Mouse (Mus musculus) lung, postnatal 14 days (tissue): ENCODE data around the gene Arid1b.

Experiments used
- DNase-seq: peaks from one replicate; pipeline ENCODE4 v3.0.0; 2021

The Arid1b gene

DNA sequence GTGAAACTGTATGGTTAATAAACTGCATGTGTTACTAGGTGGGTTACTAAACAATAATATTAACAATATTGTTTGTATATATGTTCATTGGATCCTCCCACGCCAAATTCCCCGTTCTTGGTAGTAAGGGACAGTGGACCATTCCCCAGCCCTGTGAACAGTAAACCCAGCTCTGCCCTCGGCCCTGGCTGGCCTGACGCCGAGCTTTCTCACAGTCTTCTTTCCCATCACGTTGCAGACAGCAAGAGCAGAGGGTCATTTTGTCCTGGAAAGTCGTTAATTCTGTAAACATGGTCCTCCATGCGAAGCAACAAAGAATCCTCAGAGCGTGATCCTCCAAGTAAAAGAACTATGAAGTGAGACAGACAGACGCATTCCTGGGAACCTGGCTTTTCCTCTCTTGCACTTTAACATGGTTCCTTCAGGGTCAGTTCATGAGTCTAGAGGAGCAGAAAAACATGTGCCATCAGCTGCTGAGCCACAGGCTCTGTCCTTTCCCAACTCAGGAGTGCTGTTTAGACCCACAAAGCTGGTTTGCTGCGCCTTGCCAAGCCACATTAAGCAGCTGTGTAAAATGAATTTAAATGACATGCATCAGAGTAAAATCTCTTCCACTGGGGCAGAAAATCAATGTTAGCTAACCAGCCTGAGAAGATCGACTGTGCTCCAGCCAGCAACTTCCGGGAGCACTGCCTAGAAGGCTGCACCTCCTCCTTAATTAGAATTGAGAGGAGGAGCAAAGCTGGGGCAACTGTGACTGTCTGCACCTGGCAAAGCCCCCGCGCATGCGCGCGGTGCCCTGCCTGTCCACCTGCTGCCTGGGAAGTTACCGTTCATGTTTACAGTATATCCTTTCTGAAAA, 301.2 kb downstream of the Arid1b start:
- DNase-seq = peak; percentile 58

DNA sequence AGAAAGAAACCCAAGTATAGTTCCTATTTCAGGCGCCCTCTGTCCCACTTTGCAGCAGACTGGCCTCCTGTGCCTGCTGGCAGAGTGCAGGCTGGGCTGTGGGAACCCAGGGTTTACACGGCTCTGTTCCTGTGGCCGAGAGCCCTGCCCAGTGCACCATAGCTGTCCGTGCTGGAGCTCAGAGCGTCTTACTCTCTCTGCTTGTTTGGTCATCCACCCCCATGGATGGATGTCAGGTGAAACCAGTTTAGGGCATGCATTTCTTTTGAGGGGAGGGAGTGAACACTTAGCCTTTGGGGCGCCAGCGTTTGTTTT, 301.8 kb downstream of the Arid1b start:
- DNase-seq = no peak

DNA sequence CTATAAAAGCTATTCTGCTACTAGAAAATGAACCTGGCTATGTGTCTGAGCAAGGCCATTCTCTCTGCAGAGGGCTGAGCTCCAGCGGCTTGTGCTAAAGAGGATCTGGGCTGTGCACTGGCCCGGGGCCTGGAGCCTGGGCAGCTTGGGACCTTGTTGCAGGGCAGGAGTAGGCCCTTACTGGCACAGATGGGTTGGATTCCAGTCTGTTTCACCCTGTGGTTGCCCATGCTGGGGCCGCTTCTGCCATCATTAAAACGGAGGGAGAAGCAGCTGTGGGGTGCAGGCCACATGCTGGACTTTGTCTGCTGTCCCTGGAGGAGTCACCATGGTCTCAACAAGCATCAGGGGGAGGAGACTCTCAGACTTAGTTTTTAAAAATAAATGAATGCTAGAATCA, 303.4 kb downstream of the Arid1b start:
- DNase-seq = no peak

DNA sequence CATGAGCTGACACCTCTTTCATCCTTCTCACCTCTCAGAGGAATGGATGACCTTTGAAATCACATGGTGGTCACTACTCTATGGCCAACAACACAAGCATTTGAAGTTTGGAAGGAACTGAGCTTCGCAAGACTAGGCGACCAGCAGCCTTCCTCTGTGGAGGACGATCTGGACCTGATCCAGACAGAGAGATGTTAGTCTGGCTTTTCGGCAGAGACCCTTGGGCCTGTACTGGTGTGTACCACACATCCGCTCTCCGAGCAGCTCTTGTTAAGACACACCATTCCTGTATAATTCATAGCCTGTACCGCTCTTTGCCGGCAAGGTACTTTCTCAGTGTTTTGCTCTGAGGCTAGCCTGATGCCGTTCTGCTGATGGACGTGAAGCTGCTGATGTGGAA, 303.9 kb downstream of the Arid1b start:
- DNase-seq = no peak

DNA sequence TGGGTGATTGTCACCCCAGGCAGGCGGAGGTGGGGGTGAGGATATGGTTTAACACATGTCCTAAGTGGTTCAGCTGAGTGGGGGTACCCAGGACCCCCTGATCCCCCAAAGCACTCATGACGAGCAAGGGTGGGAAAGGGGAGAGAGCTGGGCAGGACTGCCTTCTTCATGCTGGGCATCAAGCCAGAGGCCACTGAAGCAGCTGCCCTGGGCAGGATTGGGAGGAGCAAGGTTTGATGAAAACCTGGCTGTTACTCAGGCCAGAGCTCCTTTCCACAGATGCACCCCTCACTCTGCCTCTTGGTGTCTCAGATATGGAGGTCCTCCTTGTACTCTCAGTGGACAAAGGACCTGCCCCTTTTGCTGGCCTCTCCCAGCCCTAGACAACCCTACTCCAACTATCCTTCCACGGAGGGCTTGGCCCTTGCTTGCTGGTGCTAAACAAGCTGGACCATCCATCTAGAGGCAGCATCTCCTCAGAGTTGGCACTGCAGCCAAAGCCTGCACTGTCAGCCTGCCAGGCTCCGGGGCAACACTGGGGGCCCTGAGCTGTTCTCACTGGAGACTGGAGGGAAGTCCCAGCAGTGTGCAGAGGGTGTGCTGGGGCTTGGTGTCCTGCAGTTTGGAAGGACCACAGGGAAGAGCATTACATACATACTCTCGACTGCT, 304.9 kb downstream of the Arid1b start:
- DNase-seq = no peak

DNA sequence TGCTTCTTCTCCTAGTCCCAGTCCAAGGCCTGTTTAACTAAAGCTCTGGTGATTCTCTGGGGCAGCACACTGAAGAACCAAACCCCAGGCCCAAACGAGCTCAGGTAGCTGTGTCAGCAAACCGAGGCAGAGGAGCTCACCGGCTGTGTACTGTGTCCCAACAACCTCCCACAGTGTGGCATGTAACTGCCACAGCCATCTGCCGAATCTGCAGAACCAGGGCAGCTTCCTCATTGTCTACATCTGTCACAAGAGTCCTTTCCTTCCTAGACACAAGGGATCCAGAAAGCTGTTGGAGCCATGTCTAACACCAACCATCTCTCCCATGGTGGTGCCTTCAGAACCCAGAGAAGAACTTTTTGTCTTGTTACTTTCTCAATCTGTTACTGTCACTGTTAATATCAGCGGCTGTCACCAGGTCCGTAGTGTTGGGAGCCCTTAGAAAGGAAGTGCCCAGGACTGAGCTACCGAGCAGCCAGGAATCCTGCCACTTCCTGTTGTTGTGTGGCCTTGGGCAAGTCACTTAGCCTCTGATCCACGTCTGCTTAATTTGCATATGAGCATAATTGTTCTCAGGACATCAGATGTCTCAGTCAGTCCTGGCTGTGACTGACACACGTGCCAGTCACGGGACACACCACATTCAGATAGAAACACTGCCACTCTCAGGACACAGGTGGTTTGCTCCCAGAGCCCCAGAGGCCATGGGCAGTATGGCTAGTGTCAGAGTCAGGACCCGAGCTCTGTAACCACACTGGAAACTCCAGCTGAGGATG, 309.0 kb downstream of the Arid1b start:
- DNase-seq = no peak

DNA sequence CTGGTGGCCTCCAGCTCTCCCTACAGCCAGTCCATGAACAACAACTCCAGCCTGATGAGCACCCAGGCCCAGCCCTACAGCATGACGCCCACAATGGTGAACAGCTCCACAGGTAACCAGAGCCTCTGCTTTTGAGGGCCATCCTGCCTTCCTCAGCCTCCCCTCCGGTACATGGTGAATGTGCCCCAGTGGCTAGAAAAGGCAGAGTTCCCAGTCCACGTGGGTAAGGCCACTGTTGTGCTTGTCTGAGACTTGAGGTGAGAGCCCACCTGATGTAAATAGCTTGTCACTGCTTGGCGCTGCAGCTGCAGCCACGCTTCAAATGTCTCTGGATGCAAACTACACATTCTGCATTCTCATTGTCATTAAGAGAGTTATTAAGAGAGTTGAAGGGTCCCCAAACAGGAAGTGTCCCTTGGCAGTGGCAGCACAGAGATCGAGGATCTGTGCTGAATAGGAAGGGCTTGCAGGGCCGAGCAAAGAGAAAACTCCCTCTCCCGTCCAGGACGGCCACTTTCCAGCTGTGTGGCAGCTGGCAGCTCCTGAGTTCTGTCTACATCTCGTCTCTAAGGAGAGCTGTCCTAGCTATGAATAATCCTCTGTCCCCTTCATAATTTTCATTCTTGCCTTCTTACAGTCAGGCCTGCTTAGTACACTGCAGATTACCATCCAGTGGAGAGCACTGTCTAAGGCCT, 311.8 kb downstream of the Arid1b start:
- DNase-seq = no peak

DNA sequence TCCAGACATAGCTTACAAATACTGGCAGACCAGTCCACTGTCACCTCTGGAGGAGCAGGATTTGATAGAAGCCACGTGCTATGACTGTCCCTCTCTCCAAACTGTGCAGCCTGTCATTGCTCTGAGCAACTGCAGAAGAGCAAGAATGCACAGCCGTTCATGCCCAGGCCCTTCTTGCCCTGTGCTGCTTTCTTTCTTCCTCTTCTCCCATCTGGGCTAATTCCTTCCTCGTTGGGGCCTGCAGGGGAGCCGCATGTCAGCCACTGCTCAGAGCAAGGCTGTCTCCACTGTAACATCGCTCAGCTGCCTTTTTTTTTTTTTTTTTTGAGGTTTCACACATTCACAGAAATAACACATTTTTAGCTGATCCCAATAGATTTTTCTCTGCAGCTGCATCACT, 315.8 kb downstream of the Arid1b start:
- no peak for DNase-seq

DNA sequence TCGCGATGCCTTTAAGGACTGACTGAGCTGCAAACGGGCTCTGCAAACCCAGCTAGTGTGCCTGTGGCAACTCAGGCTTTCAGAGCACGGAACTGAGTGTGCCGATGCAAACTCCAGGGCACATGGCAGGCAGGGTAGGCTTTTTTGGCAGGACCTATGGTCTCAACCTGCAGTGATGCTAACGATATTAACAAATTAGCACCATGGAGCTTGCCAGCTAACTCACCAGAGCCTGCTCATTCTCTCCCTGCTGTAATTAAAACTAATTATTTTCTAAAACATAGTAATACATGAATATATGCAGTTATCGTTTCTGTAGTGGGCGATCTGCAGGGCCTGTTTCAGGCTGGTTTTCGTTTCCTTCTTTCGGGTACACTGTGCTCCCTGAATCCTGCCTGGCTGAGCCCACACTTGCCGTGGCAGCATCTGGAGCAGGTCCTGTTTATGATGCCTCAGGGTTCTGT, 316.3 kb downstream of the Arid1b start:
- no peak for DNase-seq

DNA sequence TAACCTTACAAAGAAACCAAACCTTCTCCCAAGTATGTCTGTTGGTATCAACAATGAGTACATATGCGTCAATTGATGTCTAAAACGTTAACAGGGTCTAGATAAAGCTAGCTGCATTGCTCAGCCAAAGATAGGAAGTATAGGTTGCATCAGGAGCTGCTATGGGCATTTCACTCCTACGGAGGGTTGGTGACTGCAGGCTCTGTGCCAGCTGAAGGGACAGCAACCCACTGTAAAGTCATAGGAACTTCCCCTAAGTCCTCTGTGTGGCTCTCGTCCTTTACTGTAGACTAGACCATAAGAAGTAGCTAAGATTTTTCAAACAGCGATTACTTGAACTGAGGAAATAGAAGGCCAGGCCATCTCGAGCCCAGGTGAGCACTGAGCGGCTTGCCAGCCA, 316.9 kb downstream of the Arid1b start:
- DNase-seq = no peak

DNA sequence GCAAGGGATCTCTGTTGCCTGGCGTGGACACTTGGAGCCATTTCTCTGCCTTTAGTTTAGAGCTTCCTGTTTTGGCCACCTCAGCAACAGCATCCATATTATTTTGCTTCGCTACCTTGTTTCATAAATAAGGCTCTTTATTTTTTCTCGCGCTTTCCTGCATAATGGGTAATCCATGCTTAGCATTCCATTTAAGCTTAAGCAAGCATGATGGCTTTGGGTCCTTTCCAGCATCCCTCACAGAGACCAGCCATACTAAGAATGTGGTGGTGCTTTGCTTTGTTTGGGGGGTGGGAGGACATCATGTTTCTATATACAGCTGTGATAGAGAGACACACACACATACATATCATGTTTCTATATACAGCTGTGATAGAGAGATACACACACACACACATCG, 318.2 kb downstream of the Arid1b start:
- DNase-seq = no peak

DNA sequence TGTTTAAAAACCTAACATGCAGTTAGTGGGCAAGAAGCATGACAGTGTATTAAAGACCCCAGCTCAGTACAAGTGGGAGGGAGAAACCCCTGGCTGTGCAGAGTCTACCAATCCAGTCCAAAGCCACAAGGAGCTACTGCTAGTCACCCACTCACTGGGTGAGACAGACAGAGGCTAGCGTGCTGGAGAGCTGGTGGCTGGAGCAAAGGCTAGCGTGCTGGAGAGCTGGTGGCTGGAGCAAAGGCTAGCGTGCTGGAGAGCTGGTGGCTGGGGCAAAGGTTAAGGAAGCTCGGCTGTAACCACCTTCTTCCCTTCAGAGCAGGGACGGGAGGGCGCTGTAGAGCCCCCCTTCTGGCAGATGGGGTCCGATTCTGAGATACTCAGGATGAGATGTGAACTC, 320.6 kb downstream of the Arid1b start:
- DNase-seq = no peak

DNA sequence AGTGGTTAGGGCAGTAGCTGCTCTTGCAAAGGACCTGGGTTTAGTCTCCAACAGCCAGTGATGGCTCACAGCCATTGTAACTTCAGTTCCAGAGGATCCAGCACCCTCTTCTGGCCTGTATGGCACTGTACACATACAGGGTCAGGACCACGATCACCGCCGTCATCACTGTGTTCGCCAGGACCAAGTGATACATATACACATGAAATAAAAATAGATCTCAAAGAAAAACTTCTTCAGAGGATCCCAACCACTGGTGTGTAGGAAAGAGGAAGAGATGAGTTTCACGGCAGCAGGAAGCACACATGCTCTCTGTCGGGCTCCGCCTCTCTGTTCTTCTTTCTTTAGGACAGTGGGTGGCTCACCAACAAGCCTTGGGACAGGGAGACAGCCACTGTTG, 322.4 kb downstream of the Arid1b start:
- DNase-seq = no peak

DNA sequence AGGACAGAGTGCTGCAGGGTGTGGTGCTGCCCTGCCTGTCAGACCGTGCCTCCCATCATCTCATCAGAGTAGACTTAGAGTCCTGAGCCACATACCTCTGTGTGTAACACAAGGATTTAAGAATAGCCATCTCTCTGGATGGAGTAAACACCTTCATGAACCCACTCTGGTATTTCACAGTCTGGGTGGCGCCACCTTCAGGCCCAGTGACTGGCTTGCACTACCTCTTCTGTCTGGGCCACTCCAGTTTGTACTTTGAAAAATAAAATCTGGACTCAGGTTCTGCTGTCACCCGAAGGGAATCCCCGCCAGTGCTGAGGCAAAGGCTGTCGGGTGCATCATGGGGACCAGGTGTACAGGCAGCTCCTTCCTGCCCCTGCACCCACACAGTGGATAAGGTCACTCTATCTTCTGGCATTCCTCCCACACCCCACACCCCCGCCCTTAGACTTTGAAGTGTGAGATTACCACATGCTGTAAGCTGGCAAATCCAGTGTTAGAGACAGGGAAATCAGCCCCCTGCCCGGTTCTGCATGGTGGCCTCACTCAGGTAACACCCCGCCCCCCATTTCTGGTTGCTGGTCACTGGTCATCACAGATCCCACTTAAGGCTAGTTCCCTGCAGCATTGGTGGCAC, 327.6 kb downstream of the Arid1b start:
- DNase-seq = peak; percentile 23

DNA sequence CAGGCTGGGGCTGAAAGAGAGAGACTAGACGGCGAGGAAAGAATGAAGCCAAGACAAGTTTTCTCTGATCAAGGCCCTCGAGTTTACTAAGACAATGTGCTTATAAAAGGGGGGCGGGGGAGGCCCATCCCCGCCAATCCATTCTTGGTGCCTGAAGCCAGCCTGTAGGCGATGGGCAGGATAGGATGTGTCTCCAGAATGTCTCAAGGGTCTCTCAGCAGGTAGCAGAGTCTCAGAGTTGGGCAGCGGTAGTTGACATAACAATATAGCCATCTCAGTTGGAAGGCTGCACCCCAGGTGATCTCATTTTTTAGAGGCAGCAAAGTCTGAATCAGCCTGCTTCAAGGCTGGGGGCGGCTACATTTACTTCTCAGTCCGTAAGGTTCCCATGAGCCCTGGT, 328.5 kb downstream of the Arid1b start:
- DNase-seq = no peak

DNA sequence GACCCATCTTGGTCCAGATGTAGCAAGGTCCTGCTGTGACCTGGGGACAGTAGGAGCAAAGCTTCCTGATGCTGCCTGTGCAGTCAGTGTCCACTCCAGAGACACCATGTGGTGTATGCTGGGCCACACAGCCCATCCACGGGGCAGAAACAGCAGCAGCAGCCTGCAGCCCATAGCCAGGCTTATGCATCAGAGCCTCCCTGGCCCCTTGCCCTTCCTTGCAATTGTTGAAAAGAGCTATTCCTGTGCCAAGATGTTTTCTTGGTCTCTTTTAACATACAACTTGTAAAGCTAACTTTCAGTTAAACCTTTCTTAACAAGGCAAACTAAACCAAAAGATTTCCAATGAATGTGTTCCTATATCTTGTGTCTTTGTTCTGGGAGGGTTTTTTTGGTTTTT, 329.6 kb downstream of the Arid1b start:
- DNase-seq = peak; percentile 13

DNA sequence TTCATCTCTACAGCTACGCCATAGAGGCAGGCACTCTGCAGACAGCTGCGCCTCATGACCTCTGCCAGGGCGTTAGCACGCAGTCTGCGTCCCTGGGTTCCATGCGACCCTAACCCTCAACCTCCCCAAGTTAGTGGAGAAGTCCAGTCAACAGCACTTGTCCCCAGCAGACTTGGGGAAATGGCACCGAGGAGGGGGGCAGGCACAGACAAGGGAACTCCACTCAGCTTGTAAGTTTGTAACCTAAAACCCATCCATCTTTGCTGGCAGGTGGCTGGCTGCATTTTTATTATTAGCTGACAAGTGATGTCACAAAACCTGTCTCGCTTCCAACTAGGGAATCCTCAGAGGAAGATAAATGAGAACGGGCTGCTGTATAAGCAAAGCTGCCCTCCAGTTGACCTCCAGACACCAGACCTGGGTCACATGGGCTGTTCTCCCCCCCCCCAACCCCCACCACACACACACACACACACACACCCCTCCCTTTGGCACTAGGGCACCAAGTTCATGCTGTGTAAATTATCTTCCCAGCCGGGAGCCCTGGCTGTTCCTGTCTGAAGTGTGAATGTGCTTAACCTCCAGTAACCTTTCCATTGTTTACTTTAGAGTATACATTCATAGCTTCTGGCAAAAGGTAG, 330.2 kb downstream of the Arid1b start:
- peak; percentile 32 for DNase-seq

DNA sequence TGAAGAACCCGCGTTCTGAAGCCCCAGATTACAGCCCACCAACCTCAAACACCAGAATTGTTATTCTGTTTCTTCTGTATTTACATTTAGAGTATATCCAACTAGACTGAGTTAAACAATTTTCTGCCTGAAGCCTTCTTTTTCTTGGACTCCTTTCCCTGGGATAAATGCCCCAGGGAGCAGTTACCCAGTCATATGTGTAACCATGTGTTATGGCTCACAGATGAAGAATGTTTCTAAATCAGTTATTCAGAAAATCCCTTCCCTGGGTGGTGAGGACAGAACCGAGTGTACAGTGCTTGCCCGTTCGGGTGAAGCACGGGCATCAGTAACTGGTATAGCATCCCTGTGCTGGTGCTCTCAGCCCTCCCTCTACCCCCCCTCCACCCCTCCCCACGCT, 332.6 kb downstream of the Arid1b start:
- no peak for DNase-seq

DNA sequence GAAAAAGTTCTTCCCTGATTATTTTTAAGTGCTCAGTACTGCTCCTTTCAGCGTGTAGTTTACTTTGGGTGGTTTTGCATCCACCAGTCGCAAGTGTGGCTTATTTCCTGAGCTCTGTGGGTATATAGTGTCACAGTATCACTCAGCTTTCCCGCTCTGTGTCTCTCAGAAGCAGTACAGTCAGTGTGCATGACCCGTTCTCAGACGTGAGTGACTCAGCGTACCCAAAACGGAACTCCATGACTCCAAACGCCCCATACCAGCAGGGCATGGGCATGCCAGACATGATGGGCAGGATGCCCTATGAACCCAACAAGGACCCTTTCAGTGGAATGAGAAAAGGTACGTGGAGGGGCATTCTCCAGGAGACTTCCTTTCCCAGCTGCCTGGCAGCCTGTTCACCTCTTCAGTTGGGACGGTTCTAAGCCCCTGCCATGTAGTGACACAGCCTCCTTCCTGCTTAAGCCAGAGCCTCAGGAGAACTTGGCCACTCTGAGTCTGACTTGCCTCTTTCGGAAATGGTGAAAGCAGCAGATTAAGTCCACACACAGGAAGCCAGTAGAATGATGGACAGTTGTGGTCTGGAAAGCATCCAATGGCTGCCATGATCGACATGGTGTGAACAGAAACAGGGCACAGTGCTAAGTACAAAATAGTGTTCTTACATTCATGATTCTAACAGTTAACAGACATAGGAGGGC, 333.5 kb downstream of the Arid1b start:
- no peak for DNase-seq

DNA sequence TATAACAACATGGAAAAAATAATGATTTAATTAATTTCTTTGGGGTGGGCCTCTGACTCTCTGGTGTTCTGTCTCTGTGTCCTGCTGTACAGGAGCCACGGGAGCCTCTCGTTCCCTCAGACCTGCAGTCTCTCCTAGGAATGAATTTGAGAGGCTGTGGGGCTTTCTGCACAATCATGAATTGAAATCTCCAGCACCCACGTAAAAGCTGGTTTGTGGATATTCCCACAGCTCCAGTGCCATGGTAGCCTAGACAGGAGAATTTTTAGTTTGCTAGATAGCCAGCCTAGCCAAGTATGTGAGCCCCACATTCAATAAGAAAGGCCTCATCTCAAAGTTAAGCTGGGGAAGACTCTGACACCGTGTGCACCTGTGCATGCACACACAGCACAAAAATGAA, 335.3 kb downstream of the Arid1b start:
- DNase-seq = no peak

DNA sequence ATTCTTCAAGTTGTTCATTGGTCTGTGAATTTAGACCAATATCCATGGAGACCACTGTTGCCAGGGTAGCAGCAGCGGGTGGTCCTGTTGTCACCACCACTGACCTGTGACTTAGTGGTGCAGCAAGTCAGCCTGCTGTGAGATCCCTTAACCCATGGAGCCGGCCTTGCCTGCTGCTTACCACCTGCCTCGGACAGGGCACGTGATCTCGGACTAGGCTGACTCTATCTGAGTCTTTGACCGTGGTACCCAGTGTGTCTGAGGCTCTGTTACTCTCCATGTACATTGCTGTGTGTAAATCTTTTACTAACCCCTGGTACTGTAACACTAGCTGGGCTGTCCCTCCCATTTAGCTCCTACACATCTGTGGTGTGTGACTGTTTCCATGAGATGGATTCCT, 335.9 kb downstream of the Arid1b start:
- no peak for DNase-seq

DNA sequence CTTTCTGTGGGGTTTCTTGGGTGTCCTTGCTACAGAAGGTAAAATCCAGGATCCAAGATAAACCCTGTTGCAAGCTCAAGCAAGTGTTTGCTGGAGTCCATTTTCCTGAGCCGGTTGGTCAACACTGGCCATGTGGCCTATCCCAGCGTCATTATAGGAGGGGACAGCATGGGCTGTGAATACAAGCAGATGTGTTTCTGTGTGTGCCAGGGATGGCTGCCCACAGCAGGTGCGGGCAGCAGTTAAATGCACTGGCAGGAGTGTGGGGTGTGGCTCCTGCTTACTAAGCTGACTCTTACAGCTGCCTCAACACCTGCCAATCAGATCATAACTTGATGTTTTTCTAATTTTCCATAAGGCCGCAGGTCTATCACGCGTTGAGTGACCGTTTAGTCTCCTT, 336.5 kb downstream of the Arid1b start:
- no peak for DNase-seq
